Mouse (Mus musculus) fat pad, adult 2 months (tissue): ENCODE data around the gene Cys1.
"Not testable (repeated sequence)": the region's sequence is repeated elsewhere in the genome, so short reads cannot be mapped to it uniquely, and the experiment has no call there.

Experiments
- DNase-seq: peaks from one replicate; pipeline ENCODE4 v3.0.0-alpha.2; 2011; ENCODE audit warnings: low read depth, low spot score; ENCODE audit errors: extremely low read depth

The Cys1 gene

DNA sequence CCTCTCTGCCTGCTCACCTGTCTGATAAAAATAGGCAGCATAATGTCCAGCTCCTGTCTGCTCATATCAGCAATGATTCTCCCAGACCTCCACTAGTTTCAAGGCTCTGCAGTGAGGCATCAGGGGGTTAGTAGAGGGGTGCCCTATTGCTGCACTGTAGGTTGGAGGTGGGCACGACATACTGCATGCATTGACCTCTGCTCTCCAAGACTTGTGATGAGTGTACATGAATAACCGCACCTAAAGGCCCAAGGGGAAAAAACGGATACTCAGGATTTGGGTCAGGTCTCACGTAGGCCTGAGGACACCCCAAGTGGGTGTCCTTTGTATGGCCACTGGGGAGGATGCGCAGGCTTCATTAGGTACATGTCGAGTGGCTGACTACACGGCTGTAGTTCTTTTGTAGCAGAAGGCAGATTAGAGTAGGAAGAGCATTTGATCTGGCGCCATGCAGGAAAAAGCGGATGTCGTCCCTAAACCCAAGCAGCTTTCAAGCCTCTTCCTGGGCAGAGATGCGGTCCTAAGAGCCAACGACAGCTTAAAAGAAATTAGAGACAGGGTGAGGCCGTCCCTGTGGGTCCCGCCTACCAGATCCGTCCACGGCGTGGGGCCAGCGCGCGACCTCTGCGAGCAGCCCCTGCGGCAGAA lies 31.1 kb downstream of the Cys1 start:
- no peak for DNase-seq

DNA sequence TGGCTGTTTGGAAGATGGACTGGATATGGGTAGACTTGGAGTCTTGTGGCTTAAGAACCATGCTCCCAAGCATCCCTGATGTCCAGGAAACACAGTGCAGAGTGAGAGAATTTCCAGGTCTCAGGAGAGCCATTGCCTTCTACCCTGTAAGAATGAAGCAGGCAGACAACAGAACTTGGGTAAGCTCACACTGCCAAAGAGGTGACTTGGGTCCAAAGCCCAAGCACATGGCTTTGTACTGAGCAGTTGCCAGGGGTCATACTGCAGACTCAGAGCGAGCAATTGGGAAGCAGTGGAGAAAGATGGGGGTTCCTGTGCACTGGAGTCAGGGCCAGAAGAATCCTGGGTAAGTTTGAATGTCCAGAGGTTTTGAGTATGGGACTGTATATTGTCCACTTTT lies 33.5 kb downstream of the Cys1 start:
- no peak for DNase-seq

DNA sequence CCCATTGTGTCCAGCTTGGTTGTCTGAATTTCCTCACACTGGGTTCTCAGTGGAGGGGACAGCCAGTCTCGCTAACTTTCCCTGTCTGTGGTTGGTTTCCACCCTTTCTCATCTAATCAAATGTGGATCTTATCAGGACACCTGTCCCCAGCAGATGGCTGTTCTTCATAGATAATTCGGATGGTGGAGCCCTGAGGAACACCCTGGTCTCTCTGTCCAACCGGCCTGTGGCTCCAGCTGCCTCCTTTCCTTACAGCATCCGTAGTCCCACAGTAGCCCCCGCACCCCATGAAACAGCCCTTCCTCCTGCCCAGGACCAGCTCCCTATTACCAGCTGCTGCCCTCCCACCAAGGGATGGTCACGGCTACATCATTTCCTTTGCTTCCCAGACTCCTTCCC lies 35.7 kb downstream of the Cys1 start:
- no peak for DNase-seq

DNA sequence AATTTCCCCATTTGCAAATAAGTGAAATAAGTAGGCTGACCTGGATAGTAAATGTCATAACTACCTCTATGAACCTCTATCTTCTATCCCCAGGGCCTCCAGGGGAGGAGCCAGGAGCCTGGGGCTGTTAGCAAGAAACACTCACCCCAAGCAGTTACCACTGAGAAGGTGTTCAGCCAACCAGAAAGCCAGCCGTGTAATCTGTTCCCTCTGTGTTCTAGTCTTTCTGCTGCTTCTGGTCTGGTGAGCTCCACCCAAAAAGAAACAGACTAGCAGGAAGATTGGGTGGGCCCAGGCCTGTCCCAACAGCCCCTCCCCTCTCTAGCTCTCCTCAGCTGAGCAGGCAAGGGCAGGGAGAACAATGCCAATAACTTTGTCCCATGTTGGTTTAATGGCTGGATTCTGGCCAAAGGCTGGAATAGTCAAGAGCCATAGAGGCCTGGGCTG lies 37.5 kb downstream of the Cys1 start:
- DNase-seq, result no peak

DNA sequence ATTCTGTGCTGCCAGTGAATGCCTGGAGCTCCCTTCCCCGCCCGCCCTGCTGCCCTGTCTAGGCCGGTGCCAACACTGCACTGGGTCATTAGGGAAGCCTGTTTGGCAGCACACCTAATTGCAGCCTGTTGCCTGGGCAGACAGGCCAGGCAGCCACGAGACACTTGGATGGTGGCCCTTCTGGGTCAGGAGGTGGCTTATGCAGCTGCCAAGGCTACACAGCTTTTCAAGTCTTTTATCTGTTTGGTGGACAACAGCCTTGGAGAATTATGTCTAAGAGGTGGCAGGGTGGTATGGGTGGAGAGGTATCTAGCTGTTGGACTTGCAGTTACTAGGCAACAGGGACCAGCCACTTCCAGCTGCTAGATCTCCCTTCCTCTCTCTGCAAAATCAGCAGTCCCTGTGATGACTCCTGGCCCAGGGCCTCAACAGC lies 39.2 kb downstream of the Cys1 start:
- no peak for DNase-seq

DNA sequence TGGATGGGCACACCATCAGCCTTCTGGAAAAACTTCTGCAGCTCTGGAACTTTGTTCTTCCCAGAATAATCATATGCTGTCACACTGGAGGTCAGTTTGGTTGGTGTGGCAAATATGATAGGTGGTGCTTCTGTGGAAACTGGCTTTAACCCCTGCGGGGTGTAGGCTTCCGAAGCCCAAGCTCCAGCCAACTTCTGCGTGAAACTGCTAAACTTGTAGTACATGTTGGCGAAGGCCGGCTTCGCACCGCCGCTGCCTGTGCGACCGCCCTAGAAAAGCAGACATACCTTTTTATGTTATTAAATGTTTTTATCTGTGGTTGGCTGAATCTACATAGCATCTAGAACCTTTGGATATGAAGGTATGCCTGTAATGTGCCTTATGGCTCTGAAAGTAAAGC lies 42.8 kb downstream of the Cys1 start:
- not testable (repeated sequence) for DNase-seq

DNA sequence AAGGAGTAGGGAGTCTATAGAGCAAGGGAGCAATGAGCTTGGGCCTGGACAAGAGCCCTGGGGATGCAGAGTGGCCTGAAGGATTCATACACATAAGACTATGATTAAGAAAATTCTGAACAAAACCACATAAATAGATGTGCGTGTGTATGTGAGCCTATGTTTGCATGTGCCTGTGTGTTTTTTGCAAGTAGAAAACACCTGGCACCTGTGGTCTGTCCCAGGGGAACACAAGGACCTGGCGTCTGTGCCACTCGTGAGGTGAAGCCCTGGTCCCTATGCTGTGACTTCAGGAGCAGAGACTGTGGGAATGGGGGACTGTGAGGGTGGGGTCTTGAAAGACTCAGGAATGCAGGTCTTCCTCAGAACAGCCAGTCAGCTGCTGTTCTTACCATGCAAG lies 47.0 kb downstream of the Cys1 start:
- DNase-seq, result no peak

DNA sequence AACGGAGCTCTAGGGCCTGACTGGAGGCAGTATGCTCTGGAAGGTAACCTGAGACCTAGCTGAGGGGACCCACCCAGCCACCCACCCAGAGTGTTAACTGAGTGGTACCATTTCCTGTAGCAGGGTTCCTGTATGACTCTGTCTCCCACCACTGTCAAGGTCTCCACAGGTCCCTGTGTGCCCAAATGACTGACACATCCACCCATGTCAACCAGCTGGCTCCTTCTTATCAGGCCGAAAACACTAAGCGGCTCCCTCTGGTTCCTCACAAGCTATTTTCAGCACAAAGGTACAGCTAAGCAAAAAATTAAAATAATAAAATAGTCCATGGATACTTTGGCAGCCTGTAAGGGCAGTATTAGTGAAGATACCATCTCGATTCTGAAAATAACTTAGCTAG lies 47.4 kb downstream of the Cys1 start:
- DNase-seq, result no peak

DNA sequence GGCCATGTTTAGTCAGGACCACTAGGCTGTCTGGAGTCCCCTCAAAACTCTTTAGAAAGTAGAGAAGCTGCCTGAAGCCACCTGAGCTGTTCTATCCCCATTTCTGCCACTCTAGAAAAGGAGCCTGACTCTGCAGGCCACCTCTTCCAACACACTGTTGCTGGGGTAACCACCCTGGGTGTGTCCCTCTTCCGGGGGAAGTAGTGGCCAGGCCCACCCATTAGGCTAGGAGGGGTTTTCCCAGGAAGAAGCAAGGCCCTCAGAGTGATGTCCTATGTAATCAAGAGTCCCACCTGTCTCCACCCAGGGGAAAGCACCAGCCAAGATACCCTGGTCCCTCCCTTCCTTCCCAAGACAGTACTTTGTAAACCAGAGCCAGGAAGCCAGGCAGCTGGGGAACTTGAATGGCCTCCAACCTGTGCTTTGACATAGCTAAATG lies 47.8 kb downstream of the Cys1 start:
- no peak for DNase-seq

DNA sequence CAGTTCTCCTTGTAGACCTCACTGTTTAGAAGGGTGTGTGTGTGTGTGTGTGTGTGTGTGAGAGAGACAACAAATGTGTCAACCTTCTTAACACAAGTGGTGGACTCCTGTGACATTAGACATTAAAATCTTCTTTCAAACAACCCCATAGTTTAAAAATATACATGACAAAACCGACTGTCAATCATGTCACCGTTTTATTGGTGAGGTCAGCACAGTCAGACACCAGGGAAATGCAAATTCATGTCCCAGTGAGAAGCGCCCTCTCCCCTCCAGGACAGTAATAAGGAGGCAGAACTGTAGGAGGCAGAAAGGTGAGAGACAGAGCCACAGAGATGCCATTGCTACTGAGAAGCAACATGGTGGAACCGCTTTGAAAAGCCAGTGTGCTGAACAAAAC lies 49.2 kb downstream of the Cys1 start:
- no peak for DNase-seq

DNA sequence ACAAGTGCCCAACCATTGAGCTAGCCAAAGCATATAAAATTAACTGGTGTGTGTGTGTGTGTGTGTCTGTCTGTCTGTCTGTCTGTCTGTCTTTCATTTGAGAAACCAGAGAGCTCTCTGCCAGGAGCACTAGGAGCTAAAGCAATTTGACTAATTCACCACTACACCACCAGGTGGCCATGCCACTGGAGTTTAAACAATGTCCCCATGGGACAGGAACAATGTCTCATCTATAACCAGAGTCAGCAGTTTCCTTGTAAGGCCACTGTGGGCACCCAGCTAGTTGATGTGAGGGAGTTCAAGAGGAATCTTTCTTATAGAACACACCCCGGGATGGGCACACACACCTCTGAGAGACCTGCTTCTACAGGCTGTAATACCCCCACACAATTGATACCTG lies 51.4 kb downstream of the Cys1 start:
- DNase-seq, result no peak

DNA sequence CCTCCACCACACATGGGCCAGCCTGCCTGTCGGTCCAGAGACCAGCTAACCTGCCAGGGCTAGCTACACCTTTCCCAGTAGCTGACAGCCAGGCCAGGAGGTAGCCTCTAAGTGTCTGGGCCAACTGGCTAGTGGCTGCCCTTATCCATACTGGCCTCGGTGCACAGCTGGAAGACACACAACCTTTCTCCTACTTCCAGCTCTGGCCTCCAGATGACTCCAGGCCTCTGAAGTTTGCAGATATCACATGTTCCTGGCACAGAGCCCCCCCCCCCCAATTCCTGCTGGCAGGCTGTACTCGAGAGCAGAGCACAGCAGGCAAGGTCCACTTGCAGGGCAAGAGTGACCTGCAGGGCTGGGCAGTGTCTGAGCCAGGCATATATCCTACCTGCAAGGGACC lies 54.4 kb downstream of the Cys1 start:
- DNase-seq, result no peak

DNA sequence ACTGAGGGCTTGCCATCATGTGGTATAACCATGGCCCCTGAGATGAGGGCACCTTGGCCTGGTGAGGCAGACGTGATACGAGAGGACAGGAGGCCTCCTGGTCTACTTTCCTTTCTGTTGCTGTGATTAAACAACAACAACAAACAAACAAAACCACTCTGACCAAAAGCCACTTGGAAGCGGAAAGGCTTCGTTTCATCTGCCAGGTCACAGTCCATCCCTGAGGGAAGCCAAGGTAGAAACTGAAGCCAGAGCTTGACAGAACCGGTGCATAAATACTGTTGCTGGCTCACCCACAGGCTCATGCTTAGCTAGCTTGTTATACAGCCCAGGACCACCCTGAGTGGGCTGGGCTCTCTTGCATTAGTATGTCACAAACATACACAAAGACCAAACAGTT lies 55.2 kb downstream of the Cys1 start:
- no peak for DNase-seq

DNA sequence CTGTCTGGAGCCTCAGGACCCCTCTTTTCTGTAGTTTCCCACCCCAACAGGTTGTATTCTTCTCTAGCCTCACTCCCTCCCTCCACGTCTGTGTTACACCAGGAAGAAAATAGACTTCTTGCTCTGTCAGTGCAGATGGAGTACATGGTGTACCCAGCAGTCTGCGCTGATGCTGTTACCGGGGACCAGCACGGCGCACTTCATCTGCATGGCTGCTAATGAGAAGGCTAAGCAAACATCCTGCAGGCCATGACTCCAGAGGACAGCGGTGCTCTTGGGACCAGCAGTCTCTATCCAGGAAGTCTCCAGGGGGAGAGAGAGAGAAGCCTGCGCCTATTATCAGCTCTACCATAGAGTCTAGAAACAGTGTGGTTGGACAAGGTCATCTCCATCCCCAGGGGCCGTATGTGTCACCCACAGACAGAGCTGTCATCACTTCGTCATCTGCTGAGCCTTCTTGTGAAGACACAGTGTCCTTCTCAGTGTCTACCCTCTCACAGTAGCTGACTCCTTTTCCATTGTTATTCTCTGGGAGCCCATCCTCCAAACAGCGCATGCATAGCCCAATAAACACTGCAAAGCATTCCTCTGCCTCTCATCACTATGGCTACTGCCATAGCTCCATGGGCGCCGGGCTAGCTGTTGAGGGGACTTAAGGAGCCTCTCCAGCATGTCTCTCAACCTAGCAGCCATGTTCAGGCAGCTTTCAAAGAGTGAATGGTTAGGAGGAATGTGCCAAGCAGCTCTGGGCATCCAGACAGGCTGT lies 57.9 kb downstream of the Cys1 start:
- no peak for DNase-seq

DNA sequence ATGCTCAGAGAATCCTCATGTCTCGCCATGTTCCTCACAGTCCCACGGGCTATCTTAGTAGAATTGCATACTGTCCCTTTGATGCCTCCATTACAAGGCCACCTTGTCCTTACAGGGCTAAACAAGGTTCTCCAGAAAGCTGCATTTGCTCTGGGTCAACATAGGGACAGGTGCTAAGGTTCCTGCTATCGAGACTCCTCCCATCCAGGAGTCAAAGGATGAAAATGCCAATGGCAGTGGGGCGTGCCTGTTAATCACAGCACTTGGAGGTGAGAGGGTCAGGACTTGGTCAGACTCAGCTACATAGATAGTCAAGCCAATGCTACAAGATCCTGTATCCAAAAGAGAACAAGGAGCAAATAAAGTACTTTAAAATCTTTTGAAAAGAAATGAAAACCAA lies 62.2 kb downstream of the Cys1 start:
- DNase-seq, result no peak
